Mouse (Mus musculus) G1E (cell line): ENCODE measurements around the gene Rcan2. TPM values are rescaled to one million over a fixed set of nuclear protein-coding genes. Genes with fewer than 3 reads are reported as not detected.

Experiments
- ATAC-seq: 2 replicates; pipeline ENCODE4 v1.8.0; 2016; ENCODE audit warnings: mild to moderate bottlenecking; ENCODE audit not compliant: insufficient number of reproducible peaks, poor library complexity, low FRiP score, severe bottlenecking; ENCODE audit errors: extremely low read depth
- DNase-seq: peaks from one replicate; pipeline ENCODE4 v3.0.0; 2012; ENCODE audit warnings: low spot score
- H3K27me3 ChIP-seq: 2 replicates; pipeline ENCODE4 v1.6.1; 2012; ENCODE audit warnings: mild to moderate bottlenecking, low read length, inconsistent platforms; ENCODE audit not compliant: insufficient read depth
- H3K36me3 ChIP-seq: replicated peaks from 2 replicates; pipeline ENCODE3; 2012; ENCODE audit warnings: mild to moderate bottlenecking, inconsistent platforms
- H3K4me1 ChIP-seq: 2 replicates; pipeline ENCODE4 v1.6.1; 2012; ENCODE audit warnings: low read depth, low read length, inconsistent platforms, mixed read lengths; ENCODE audit not compliant: insufficient read depth
- H3K4me3 ChIP-seq: 2 replicates; pipeline ENCODE4 v1.5.1; 2012; ENCODE audit warnings: low read depth, mild to moderate bottlenecking, inconsistent platforms, low read length, moderate library complexity, mixed read lengths
- H3K9me3 ChIP-seq: replicated peaks from 2 replicates; pipeline ENCODE4 v1.6.1; 2012; ENCODE audit warnings: inconsistent platforms
- CTCF ChIP-seq: IDR thresholded peaks from 2 replicates; pipeline ENCODE4 v1.5.1; 2012; ENCODE audit warnings: low read depth, low read length, inconsistent platforms, mixed read lengths
- GATA1 ChIP-seq: IDR thresholded peaks from 2 replicates; pipeline ENCODE4 v1.6.1; 2012; ENCODE audit warnings: borderline replicate concordance, low read length, inconsistent platforms, mixed read lengths
- GATA2 ChIP-seq: IDR thresholded peaks from 2 replicates; pipeline ENCODE4 v1.6.1; 2012; ENCODE audit warnings: low read depth, low read length, inconsistent platforms, borderline replicate concordance
- POLR2AphosphoS5 ChIP-seq: IDR thresholded peaks from 2 replicates; pipeline ENCODE4 v1.6.1; 2012; ENCODE audit warnings: low read depth, low read length, inconsistent platforms; ENCODE audit not compliant: insufficient replicate concordance
- TAL1 ChIP-seq: conservative IDR thresholded peaks from 2 replicates; pipeline ENCODE4 v1.6.1; 2012; ENCODE audit warnings: low read depth, low read length, inconsistent platforms, mixed read lengths
- polyA plus RNA-seq: library from polyadenylated mRNA; stranded (reverse); fragments of >175 nt; gene quantifications from 2 replicates; pipeline ENCODE4 v1.2.3, GENCODE M21; 2012
- total RNA-seq, 2 experiments: library from RNA; stranded (forward) in 1 of 2; stranded (reverse) in 1 of 2; fragments of 200-1000 nt in 1 of 2; fragments of >200 nt in 1 of 2; fragmentation: Nextera tagmentation in 1 of 2; gene quantifications; 2 replicates each; pipeline ENCODE4 v1.2.3; 2014 to 2017

Rcan2 gene
- total and polyA plus RNA-seq, 3 experiments: 0.11 TPM; not detected in 2

DNA sequence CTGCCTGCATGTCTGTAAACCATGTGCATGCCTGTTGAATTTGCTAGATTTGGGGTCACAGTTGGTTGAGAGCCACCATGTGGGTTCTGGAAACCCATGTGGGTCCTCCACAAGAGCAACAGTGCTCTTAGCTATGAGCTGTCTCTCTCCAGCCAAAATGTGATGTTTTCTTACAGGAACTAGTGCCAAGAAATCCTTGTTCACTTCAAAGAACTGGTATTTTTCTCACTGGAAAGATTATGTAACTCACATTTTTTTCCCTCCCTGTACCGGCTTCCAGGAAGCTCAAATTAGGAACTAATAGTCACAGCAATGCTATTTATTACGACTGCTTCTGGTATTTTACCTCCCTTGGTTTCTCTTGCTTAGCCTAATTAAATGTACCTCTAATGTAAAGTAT, 45.6 kb downstream of the Rcan2 start:
- DNase-seq: no peak

DNA sequence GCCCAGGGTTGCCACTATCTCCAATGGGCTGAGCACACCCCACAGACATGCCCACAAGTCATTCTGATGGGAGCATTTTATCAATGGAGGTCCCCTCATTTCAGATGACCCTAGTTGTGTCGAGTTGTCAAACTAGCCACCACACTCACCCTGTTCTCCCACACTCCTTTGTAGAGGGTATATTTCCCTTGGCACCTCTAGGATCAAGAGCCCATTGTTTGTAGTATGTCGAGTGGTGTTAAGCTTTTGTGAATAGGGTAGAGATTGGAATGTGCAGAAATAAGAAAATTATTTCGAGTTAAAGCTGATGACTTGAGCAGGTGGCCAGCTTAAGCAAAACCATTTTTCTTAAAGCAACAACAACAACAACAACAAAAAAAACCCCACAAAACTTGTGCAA, 47.8 kb downstream of the Rcan2 start:
- no peak for ATAC-seq
- TF ChIP-seq CTCF (no peak), GATA1 (no peak)
- DNase-seq: no peak
- Histone ChIP-seq H3K4me3 (no peak overlapping the region), H3K4me1 (no peaks in the 10 kb centered on the region), H3K27me3 (no peaks in the 10 kb centered on the region), H3K36me3 (no peaks in the 10 kb centered on the region), H3K9me3 (peaks cover 20% of the 10 kb centered on the region)

More for the DNA sequence above, 45.6 kb downstream of the Rcan2 start:
- H3K27me3 ChIP-seq: no peaks in the 10 kb centered on the region
- H3K4me1 ChIP-seq: no peaks in the 10 kb centered on the region
- no peaks in the 10 kb centered on the region for H3K36me3 ChIP-seq
- ATAC-seq: no peak
- peaks cover 25% of the 10 kb centered on the region for H3K9me3 ChIP-seq
- TF ChIP-seq GATA2 (no peak), POLR2AphosphoS5 (no peak), TAL1 (no peak), CTCF (no peak), GATA1 (no peak)
- no peak overlapping the region for H3K4me3 ChIP-seq

DNA sequence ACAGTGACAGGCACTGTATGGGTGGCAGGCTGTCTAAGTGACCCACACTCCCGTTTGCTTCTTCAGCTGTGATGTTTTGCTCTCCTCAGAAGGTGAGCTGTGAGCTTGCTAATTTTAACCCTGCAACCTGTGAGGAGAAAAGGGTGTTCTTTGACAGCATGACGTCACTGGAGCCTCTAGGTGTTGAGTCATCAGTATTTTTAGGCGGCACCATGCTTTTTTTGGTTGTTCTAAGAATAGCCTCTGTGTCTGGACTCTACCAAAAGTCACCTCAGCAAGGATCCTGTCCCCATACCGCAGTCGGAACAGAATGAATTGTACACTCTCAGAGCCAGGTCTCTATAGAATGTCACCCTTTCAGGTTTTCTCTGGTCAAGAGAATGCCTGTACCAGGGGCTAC, 54.0 kb downstream of the Rcan2 start:
- no peaks in the 10 kb centered on the region for H3K36me3 ChIP-seq
- H3K4me1 ChIP-seq: no peaks in the 10 kb centered on the region
- ATAC-seq (no peak), DNase-seq (no peak)
- no peak for TF ChIP-seq CTCF
- TF ChIP-seq GATA2: no peak
- no peaks in the 10 kb centered on the region for H3K27me3 ChIP-seq
- no peak overlapping the region for H3K4me3 ChIP-seq
- H3K9me3 ChIP-seq: peaks cover 24% of the 10 kb centered on the region

DNA sequence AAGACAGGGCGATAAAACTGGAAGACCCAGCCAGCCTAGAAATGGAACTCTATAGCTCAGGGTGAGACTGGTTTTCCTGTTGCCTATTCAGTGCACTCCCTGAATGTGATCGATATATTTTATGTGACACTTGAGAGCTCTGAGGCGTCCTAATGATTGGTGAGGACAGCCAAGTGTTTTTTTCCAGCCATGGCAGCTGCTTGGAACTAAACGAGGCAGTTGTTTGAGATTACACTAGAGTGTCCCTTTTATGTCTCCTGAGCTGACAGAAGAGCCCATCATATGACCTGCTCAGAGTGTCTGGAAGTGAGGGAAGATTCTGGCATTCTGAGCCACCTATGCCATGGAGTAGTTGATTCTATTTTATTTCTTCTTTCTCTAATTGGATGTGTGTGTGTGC, 54.9 kb downstream of the Rcan2 start:
- TF ChIP-seq CTCF (no peak), TAL1 (no peak), POLR2AphosphoS5 (no peak), GATA2 (no peak), GATA1 (no peak)

DNA sequence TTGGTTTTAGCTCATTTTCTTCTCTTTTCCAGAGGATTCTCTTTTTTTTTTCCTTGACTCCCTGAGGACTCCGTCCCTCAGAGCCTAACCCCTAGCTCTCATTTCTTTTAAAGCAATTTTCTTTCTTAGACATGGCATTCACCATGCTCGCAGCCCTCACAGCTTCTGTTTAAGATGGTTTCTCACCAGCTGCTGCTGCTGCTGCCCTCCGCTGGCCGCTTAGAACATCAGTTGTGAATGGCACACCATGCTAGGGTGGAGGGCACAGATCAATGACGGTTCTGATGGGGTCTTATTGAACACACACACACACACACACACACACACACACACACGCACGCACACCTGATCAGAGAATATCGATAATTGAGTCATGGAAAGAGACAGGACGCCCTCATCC, 67.7 kb downstream of the Rcan2 start:
- Histone ChIP-seq H3K27me3 (no peaks in the 10 kb centered on the region), H3K36me3 (no peaks in the 10 kb centered on the region), H3K4me3 (no peak overlapping the region), H3K9me3 (peaks cover 42% of the 10 kb centered on the region), H3K4me1 (no peaks in the 10 kb centered on the region)
- DNase-seq (no peak), ATAC-seq (no peak)
- TF ChIP-seq CTCF (no peak), POLR2AphosphoS5 (no peak), GATA2 (no peak)

More for the DNA sequence above, 54.9 kb downstream of the Rcan2 start:
- DNase-seq: no peak
- Histone ChIP-seq H3K27me3 (no peaks in the 10 kb centered on the region), H3K9me3 (peaks cover 24% of the 10 kb centered on the region), H3K4me1 (no peaks in the 10 kb centered on the region), H3K36me3 (no peaks in the 10 kb centered on the region), H3K4me3 (no peak overlapping the region)
- ATAC-seq: no peak

DNA sequence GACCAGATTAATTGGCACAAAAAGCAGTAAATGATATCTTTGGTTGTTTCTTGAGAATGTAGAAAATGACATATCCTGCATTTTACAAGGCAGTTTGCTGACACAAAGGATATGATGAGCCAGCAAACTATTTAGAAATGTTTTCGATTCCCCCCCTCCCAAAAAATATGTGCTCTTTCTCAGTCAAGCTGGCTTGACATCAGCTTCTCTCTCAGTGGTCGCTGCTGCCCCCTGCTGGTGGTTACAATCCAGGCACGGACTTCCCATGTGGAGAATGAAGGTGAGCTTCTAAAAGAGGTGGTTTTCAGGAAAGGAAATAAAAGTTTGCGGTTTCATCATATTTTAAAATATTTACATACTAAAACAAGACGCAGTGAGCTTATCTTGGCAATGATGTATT, 68.5 kb downstream of the Rcan2 start:
- no peak for TF ChIP-seq GATA2
- Histone ChIP-seq H3K36me3 (no peaks in the 10 kb centered on the region), H3K9me3 (peaks cover 42% of the 10 kb centered on the region), H3K4me1 (no peaks in the 10 kb centered on the region), H3K4me3 (no peak overlapping the region), H3K27me3 (no peaks in the 10 kb centered on the region)
- ATAC-seq (no peak), DNase-seq (no peak)

DNA sequence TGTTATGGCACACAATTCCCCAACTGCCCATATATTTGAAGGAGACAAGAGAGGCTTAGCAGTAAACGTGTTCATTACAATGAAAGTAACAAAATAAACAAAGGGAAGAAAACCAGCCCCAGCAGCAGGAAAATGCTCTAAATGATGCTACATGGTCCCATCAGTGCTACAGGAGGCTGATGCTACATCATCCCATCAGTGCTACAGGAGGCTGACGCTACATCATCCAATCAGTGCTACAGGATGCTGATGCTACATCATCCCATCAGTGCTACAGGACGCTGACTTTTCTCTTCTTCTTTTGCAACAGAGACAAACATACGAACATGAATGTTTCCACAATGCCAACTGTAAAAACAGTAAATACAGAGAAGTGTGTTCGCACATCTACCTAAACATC, 73.3 kb downstream of the Rcan2 start:
- no peaks in the 10 kb centered on the region for H3K27me3 ChIP-seq
- TF ChIP-seq GATA2 (no peak), CTCF (no peak), TAL1 (no peak), POLR2AphosphoS5 (no peak), GATA1 (no peak)

More for the DNA sequence above, 73.3 kb downstream of the Rcan2 start:
- no peaks in the 10 kb centered on the region for H3K36me3 ChIP-seq
- no peak for ATAC-seq
- H3K4me3 ChIP-seq: no peak overlapping the region
- DNase-seq: no peak
- no peaks in the 10 kb centered on the region for H3K4me1 ChIP-seq
- peaks cover 36% of the 10 kb centered on the region for H3K9me3 ChIP-seq
